Mouse (Mus musculus) liver, embryonic 13.5 days (tissue): ENCODE measurements around the gene L3mbtl1. TPM values are rescaled to one million over a fixed set of nuclear protein-coding genes. Genes with fewer than 3 reads are reported as not detected.

Experiments
- ATAC-seq: fragments of 200-750 bp; cut with Nextera tagmentation; 2 replicates; pipeline ENCODE4 v1.8.0; 2017; ENCODE audit warnings: low read depth, mild to moderate bottlenecking, moderate number of reproducible peaks, moderate library complexity
- DNase-seq: peaks from one replicate; pipeline ENCODE4 v3.0.0; 2022
- H3K27ac ChIP-seq: fragments of 300-500 bp; sonication (generic); 2 replicates; pipeline ENCODE4 v1.5.1; 2015; ENCODE audit warnings: moderate library complexity, mild to moderate bottlenecking, inconsistent platforms
- H3K27me3 ChIP-seq: fragments of 300-500 bp; sonication (generic); 2 replicates; pipeline ENCODE4 v1.6.1; 2015; ENCODE audit warnings: mild to moderate bottlenecking, inconsistent platforms
- H3K36me3 ChIP-seq: fragments of 300-500 bp; sonication (generic); 2 replicates; pipeline ENCODE4 v1.6.1; 2015; ENCODE audit warnings: mild to moderate bottlenecking, inconsistent platforms
- H3K4me1 ChIP-seq: fragments of 300-500 bp; sonication (generic); replicated peaks from 2 replicates; pipeline ENCODE4 v1.6.1; 2015; ENCODE audit warnings: inconsistent platforms
- H3K4me2 ChIP-seq: fragments of 300-500 bp; sonication (generic); 2 replicates; pipeline ENCODE4 v1.6.1; 2015; ENCODE audit warnings: inconsistent platforms, mild to moderate bottlenecking, moderate library complexity
- H3K4me3 ChIP-seq: fragments of 300-500 bp; sonication (generic); replicated peaks from 2 replicates; pipeline ENCODE4 v1.5.1; 2015; ENCODE audit warnings: mild to moderate bottlenecking, inconsistent platforms
- H3K9ac ChIP-seq: fragments of 300-500 bp; sonication (generic); 2 replicates; pipeline ENCODE4 v1.6.1; 2015; ENCODE audit warnings: mild to moderate bottlenecking, inconsistent platforms
- H3K9me3 ChIP-seq: fragments of 300-500 bp; sonication (generic); replicated peaks from 2 replicates; pipeline ENCODE4 v1.6.1; 2016; ENCODE audit warnings: inconsistent platforms
- WGBS: fragments of 180-500 bp; shearing (Covaris S2); methylation state at CpG from one replicate; pipeline ENCODE4 v1.1.7; 2015; ENCODE audit not compliant: insufficient replicate concordance; 5-methylcytosine and 5-hydroxymethylcytosine counted together
- polyA plus RNA-seq: library from polyadenylated mRNA; unstranded; fragments of >200 nt; fragmentation: Nextera tagmentation; extraction: Ambion mirVana; gene quantifications from 2 replicates; pipeline ENCODE4 v1.2.1, GENCODE M21; 2015

L3mbtl1 gene
- polyA plus RNA-seq, 1 experiment from 2014 or later, result 0.03 TPM

DNA sequence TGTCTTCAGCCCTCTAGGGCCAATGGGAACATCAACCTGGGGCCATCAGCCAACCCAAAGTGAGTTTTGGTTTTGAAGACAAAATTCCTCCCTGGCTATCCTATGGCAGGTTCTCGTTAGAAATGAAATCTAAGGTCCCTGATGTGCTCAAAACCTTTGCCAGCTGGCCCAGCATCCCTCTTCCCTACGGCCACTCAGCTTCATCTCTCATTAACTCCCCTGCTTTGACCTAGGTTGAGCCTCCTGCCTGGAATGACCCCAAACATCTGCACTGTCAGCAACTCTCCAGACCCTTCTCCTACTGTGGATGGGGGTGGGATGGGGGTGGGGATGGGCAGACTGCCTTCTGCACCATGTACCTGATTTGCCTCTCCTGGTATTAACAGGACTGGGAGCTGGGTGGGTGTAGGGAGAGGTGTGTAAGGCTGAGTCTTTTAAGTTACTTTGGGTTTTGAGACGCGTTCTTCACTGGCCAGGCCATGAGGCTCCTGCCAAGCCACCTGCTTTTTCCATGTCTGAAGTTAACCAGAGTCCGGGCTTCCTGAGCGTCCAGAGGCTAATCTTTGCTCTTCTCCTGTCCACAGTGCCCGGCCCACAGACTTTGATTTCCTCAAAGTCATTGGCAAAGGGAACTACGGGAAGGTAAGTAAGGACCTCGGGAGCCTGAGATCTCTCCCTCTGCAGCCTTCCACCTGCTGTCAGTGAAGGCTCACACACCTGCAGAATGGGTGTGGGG, 50.8 kb downstream of the L3mbtl1 start:
- DNase-seq (no peak), ATAC-seq (no peak)
- Histone ChIP-seq H3K4me3 (no peak overlapping the region), H3K9me3 (no peaks in the 10 kb centered on the region), H3K36me3 (no peaks in the 10 kb centered on the region), H3K27me3 (no peaks in the 10 kb centered on the region), H3K27ac (no peak overlapping the region), H3K9ac (no peak overlapping the region), H3K4me1 (peaks cover 23% of the 10 kb centered on the region; the same call in 1 of the 2 replicates), H3K4me2 (no peak overlapping the region)
- WGBS, result 53% methylated on average over 9 of the region's 9 CpGs

- H3K9me3 ChIP-seq, result no peaks in the 10 kb centered on the region
- H3K4me3 ChIP-seq, result no peak overlapping the region
- peak overlapping the region; percentile 12; the same call in 1 of the 2 replicates for H3K4me2 ChIP-seq
- no peaks in the 10 kb centered on the region for H3K36me3 ChIP-seq
- H3K4me1 ChIP-seq, result peaks cover 12% of the 10 kb centered on the region; the same call in 1 of the 2 replicates
- peak; percentile 67 for ATAC-seq
- H3K27ac ChIP-seq, result no peak overlapping the region
- H3K27me3 ChIP-seq, result no peaks in the 10 kb centered on the region
- WGBS, result 26% methylated on average over 18 of the region's 18 CpGs
- H3K9ac ChIP-seq, result no peak overlapping the region
- peak; percentile 41 for DNase-seq
These were observed 55.4 kb downstream of the L3mbtl1 start for GRCm38 (mm10) chr2:162998528-162999230.

DNA sequence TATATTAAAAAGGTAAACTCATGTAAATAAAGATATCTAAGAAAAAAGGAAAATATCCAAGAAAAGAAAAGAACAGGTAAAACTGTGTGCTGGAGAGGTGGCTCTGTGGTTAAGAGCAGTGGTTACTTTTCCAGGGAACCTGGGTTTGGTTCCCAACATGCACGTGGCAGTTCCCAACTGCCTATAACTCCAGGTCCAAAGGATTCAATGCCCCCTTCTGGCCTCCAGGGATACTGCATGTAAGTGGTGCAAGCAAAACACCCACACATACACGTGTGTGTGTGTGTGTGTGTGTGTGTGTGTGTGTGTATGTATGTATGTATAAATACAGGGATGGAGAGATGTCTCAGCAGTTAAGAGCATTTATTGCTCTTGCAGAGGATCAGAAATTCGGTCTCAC, 56.5 kb downstream of the L3mbtl1 start:
- Histone ChIP-seq H3K4me1 (peaks cover 12% of the 10 kb centered on the region; the same call in 1 of the 2 replicates), H3K36me3 (no peaks in the 10 kb centered on the region), H3K4me3 (no peak overlapping the region), H3K27me3 (no peaks in the 10 kb centered on the region), H3K27ac (no peak overlapping the region), H3K9me3 (no peaks in the 10 kb centered on the region), H3K9ac (no peak overlapping the region), H3K4me2 (no peak overlapping the region)
- WGBS, result 24% methylated on average over 3 of the region's 3 CpGs
- DNase-seq (peak; percentile 29), ATAC-seq (no peak)

- WGBS, result 88% methylated on average over 1 of the region's 1 CpGs
- H3K36me3 ChIP-seq, result no peaks in the 10 kb centered on the region
- ATAC-seq, result no peak
- no peak for DNase-seq
- H3K4me2 ChIP-seq, result no peak overlapping the region
- peaks cover 12% of the 10 kb centered on the region; the same call in 1 of the 2 replicates for H3K4me1 ChIP-seq
- H3K9ac ChIP-seq, result no peak overlapping the region
- no peaks in the 10 kb centered on the region for H3K27me3 ChIP-seq
- H3K4me3 ChIP-seq, result no peak overlapping the region
- no peak overlapping the region for H3K27ac ChIP-seq
- H3K9me3 ChIP-seq, result no peaks in the 10 kb centered on the region
These were observed 57.8 kb downstream of the L3mbtl1 start for GRCm38 (mm10) chr2:163001071-163001470.

DNA sequence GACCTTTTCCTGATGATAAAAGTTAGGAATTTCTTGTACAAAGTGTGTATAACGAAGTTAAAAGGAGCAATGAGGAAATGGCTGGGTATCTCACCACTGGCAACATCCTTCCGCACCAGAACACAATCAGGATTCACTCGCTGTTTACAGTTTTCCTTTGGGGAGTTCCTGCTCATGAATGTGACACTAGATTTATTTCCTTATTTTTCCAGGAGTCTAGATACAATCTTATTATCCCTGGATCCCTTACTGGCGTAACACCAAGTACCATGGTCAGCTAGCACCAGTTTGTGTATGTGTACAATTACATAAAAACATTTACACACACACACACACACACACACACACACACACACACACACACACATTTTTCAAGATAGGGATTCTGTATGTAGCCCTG, 64.0 kb downstream of the L3mbtl1 start:
- no peak for DNase-seq
- no peaks in the 10 kb centered on the region for H3K4me1 ChIP-seq
- H3K4me3 ChIP-seq, result no peak overlapping the region
- WGBS, result 47% methylated on average over 4 of the region's 4 CpGs
- H3K27me3 ChIP-seq, result no peaks in the 10 kb centered on the region
- H3K4me2 ChIP-seq, result no peak overlapping the region
- no peak overlapping the region for H3K9ac ChIP-seq
- no peak overlapping the region for H3K27ac ChIP-seq
- no peaks in the 10 kb centered on the region for H3K9me3 ChIP-seq
- H3K36me3 ChIP-seq, result no peaks in the 10 kb centered on the region
- ATAC-seq, result no peak

GRCm38 (mm10) chr2:163016916-163017743, 73.9 kb downstream of the L3mbtl1 start, which contains the start of gene Ift52:
Gene Ift52 (plus strand): TSS chr2:163017354.
- WGBS, result under 1% methylated on average over 57 of the region's 57 CpGs
- peaks cover 13% of the 10 kb centered on the region for H3K4me1 ChIP-seq
- no peaks in the 10 kb centered on the region for H3K27me3 ChIP-seq
- 0 out of 2 replicates have a peak within 1 kb of the TSS, but pooled peaks have one; percentile 53 for H3K27ac ChIP-seq
- DNase-seq, result peak; percentile 85
- H3K4me2 ChIP-seq, result peak within 1 kb of the TSS; percentile 67
- peak; percentile 96 for ATAC-seq
- no peaks in the 10 kb centered on the region for H3K9me3 ChIP-seq
- peak within 1 kb of the TSS; percentile 90 for H3K4me3 ChIP-seq
- H3K36me3 ChIP-seq, result no peaks in the 10 kb centered on the region
- H3K9ac ChIP-seq, result peak within 1 kb of the TSS; percentile 83

Other genes starting within 250 kb of the L3mbtl1 start
- gene Srsf6, start 11.9 kb upstream of the L3mbtl1 start, polyA plus RNA-seq, result 138 and 164 TPM in 2 replicates
- 2.7 and 4.6 TPM in 2 replicates for gene Sgk2, start 43.9 kb downstream of the L3mbtl1 start, polyA plus RNA-seq
- gene Ift52, start 73.9 kb downstream of the L3mbtl1 start, polyA plus RNA-seq, result 20.6 and 22.9 TPM in 2 replicates
- 45.7 and 50.9 TPM in 2 replicates for gene Mybl2, start 111.2 kb downstream of the L3mbtl1 start, polyA plus RNA-seq
- not detected in 2 replicates for gene Gtsf1l, start 144.4 kb downstream of the L3mbtl1 start, polyA plus RNA-seq